Comparison of ENCODE assay signal across 14 mouse cellular contexts in the genomic region with DNA sequence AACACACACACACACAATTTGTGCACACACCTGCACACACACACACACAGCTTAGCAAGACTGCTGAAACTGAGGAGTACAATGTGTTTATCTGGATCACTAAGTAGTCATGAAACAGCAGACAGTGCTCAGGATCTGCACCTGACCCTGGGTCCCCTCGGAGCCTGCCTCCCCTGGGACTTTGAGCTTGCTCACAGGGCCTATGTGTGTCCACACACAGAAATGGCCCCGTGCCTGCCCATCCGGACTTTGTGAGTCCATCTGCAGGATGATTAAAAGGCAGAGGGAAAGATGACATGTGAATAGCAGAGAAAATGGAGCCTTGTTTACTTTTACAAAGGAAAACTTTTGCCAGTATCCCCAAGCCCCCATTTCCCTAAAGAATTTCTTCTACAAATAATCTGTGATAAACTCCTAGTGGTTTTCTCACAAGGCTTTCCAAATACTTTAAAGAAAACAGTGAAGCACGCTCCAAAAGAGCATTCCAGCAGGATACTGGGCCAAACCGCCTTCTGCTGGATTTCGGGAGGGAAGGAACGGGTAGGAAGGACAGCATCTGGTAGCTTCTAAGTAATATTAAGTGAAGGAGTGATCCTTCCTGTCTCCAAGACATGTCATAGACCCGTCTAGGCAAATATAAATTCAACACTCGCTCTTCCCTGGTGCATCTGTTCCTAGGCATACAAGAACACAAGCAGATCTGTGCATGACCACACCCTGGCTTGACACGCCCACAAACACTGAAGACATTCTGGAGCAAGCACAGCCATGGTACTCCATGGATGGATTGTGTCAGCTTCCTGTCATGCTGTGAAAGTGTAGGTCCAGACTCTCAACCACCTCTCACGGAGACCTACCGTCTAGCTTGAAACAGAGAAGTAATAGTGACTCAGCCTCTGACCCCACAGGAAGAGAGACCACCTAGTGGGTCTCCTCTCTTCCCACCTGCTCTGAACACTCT. TPM values are rescaled to one million over a fixed set of nuclear protein-coding genes. Genes with fewer than 3 reads are reported as not detected.
A peak's percentile ranks its signal among the peaks of the same experiment; 100 is the strongest.
DNase-seq lines count a peak whose midpoint lies in the region; ATAC-seq and TF ChIP-seq lines count a peak whose summit lies in the region.
"Had no signal": no experiment of that assay in that cellular context is flagged by ENCODE, and none has a peak within 500 bp of the region (broad histone marks: within the 10 kb centered on the region; RNA-seq: fewer than 3 reads in every experiment).

No protein-coding gene starts in this region.

- no peak for TF ChIP-seq POLR2A in lung, adult 2 months (IDR thresholded peaks at IDR 0.05; ENCODE audit: borderline replicate concordance, extremely low read depth, low read depth, low read length)

- peak; percentile 37; the same call in 1 of the 2 replicates for ATAC-seq in lung, postnatal 0 days
- ATAC-seq in stomach, postnatal 0 days (ENCODE audit: low FRiP score, low TSS enrichment), result peak; percentile 74; the same call in 1 of the 2 replicates
- ATAC-seq: inflammation-experienced regulatory T-cells, adult 6 months had no signal

- H3K9ac ChIP-seq in lung, postnatal 0 days (replicated peaks; ENCODE audit: low read depth), result no peak overlapping the region
- H3K9ac ChIP-seq in stomach, postnatal 0 days (ENCODE audit: low read length), result no peak overlapping the region
- H3K9ac ChIP-seq: limb, embryonic 13.5 days had no signal

- no peak overlapping the region for H3K4me2 ChIP-seq in lung, postnatal 0 days (replicated peaks; ENCODE audit: low read depth, low read length)
- no peak overlapping the region for H3K4me2 ChIP-seq in stomach, postnatal 0 days (replicated peaks; ENCODE audit: low read depth)
- H3K4me2 ChIP-seq: limb, embryonic 13.5 days had no signal

- peak; percentile 27 for DNase-seq in heart, postnatal 4 days
- DNase-seq in heart, embryonic 10.5 days (ENCODE audit: low spot score), result no peak
- DNase-seq in lung, postnatal 0 days (ENCODE audit: low spot score), result peak; percentile 30
- DNase-seq in lung, adult 2 months, result no peak
- peak; percentile 60 for DNase-seq in kidney, postnatal 14 days
- no peak for DNase-seq in stomach, postnatal 0 days (ENCODE audit: low spot score)
- no peak for DNase-seq in embryo, embryonic 10.5 days (ENCODE audit: low spot score)
- DNase-seq in layer of hippocampus, adult 2 months (ENCODE audit: low spot score in 2 of 2), result no peak
- DNase-seq: adrenal gland, postnatal 14 days; cerebellum, postnatal 10 days; right cerebral cortex, postnatal 25 days had no signal

- H3K9me3 ChIP-seq in heart, embryonic 10.5 days, result no peaks in the 10 kb centered on the region
- H3K9me3 ChIP-seq in lung, postnatal 0 days (ENCODE audit: low read length), result no peaks in the 10 kb centered on the region
- H3K9me3 ChIP-seq in stomach, postnatal 0 days (ENCODE audit: control insufficient read depth, low read length), result no peaks in the 10 kb centered on the region
- H3K9me3 ChIP-seq: limb, embryonic 13.5 days had no signal

- TF ChIP-seq EP300 in lung, postnatal 0 days (IDR thresholded peaks at IDR 0.05), result no peak
- no peak for TF ChIP-seq EP300 in stomach, postnatal 0 days (optimal IDR thresholded peaks at IDR 0.05)

- no peaks in the 10 kb centered on the region for H3K36me3 ChIP-seq in heart, embryonic 10.5 days
- no peaks in the 10 kb centered on the region for H3K36me3 ChIP-seq in lung, postnatal 0 days (ENCODE audit: insufficient read depth, low read length)
- H3K36me3 ChIP-seq in stomach, postnatal 0 days (ENCODE audit: control insufficient read depth, insufficient read depth, low read length), result no peaks in the 10 kb centered on the region
- H3K36me3 ChIP-seq: limb, embryonic 13.5 days had no signal

- no peaks in the 10 kb centered on the region for H3K4me1 ChIP-seq in heart, embryonic 10.5 days
- no peaks in the 10 kb centered on the region for H3K4me1 ChIP-seq in lung, postnatal 0 days (ENCODE audit: insufficient read depth, low read depth, low read length)
- peaks cover 2% of the 10 kb centered on the region for H3K4me1 ChIP-seq in lung, adult 2 months (ENCODE audit: control insufficient read depth, insufficient read depth, low read length)
- no peaks in the 10 kb centered on the region for H3K4me1 ChIP-seq in stomach, postnatal 0 days (replicated peaks; ENCODE audit: control insufficient read depth, insufficient read depth)
- H3K4me1 ChIP-seq: limb, embryonic 13.5 days; megakaryocyte, embryonic 14.5 days had no signal

- no peak for TF ChIP-seq CTCF in lung, postnatal 0 days (IDR thresholded peaks at IDR 0.05)
- TF ChIP-seq CTCF in lung, adult 2 months (IDR thresholded peaks at IDR 0.05; ENCODE audit: insufficient read depth, low read length), result no peak
- TF ChIP-seq CTCF in stomach, postnatal 0 days (IDR thresholded peaks at IDR 0.05; ENCODE audit: low read depth), result no peak
- no peak for TF ChIP-seq CTCF in layer of hippocampus, adult 2 months (conservative IDR thresholded peaks at IDR 0.05)

- peaks cover 11% of the 10 kb centered on the region for H3K27me3 ChIP-seq in heart, embryonic 10.5 days (ENCODE audit: insufficient read depth, poor library complexity, severe bottlenecking)
- H3K27me3 ChIP-seq in lung, postnatal 0 days (replicated peaks; ENCODE audit: insufficient read depth, low read length), result no peaks in the 10 kb centered on the region
- H3K27me3 ChIP-seq in stomach, postnatal 0 days (ENCODE audit: control insufficient read depth, insufficient read depth, low read length), result no peaks in the 10 kb centered on the region
- H3K27me3 ChIP-seq: limb, embryonic 13.5 days had no signal

- 82% methylated on average over 12 of the region's 12 CpGs for WGBS in heart, embryonic 10.5 days
- WGBS in lung, postnatal 0 days, result 43% methylated on average over 12 of the region's 12 CpGs
- 48% methylated on average over 12 of the region's 12 CpGs for WGBS in lung, adult 2 months
- 38% methylated on average over 12 of the region's 12 CpGs for WGBS in stomach, postnatal 0 days

- no peak overlapping the region for H3K4me3 ChIP-seq in heart, embryonic 10.5 days
- no peak overlapping the region for H3K4me3 ChIP-seq in lung, postnatal 0 days (ENCODE audit: low read depth, low read length)
- H3K4me3 ChIP-seq in lung, adult 2 months (replicated peaks; ENCODE audit: extremely low read depth, low read depth, low read length), result no peak overlapping the region
- H3K4me3 ChIP-seq in stomach, postnatal 0 days (ENCODE audit: low read depth, low read length), result no peak overlapping the region
- H3K4me3 ChIP-seq in layer of hippocampus, adult 2 months, result no peak overlapping the region
- H3K4me3 ChIP-seq: limb, embryonic 13.5 days; megakaryocyte, embryonic 14.5 days had no signal

- no peak overlapping the region for H3K27ac ChIP-seq in heart, embryonic 10.5 days
- H3K27ac ChIP-seq in lung, postnatal 0 days (ENCODE audit: low read length), result no peak overlapping the region
- H3K27ac ChIP-seq in stomach, postnatal 0 days (replicated peaks), result peak overlapping the region; percentile 67
- no peak overlapping the region for H3K27ac ChIP-seq in layer of hippocampus, adult 2 months
- H3K27ac ChIP-seq: limb, embryonic 13.5 days had no signal

RNA-seq across cellular contexts. Expression of a gene that starts 52.1 kb away (rescaled TPM):
- 10 to 100 TPM; 35.4 to 37.0 TPM for total RNA-seq in heart, postnatal 4 days (2021)
- 58.5 and 73.6 TPM in 2 replicates for polyA plus RNA-seq in heart, embryonic 10.5 days (2016; fragmentation: Nextera tagmentation; extraction: Ambion mirVana)
- 80.9 and 81.9 TPM in 2 replicates for polyA plus RNA-seq in lung, postnatal 0 days (2015; fragmentation: Nextera tagmentation; extraction: Ambion mirVana)
- polyA plus RNA-seq in lung, adult 2 months (2012; rRNA removed), result 27.7 and 30.6 TPM in 2 replicates
- polyA plus RNA-seq in stomach, postnatal 0 days (2015; fragmentation: Nextera tagmentation; extraction: Ambion mirVana), result 59.2 and 60.3 TPM in 2 replicates
- total RNA-seq in layer of hippocampus, adult 2 months (2021), result 10 to 100 TPM; 46.5 to 52.6 TPM

Comparison
In these comparisons a context has a peak if more than half of its experiments do, and no peak if none do; other contexts are left out.
1. DNase-seq: peak in heart, postnatal 4 days (single experiment), lung, postnatal 0 days (single experiment) and kidney, postnatal 14 days (single experiment); none in heart, embryonic 10.5 days (single experiment), lung, adult 2 months (single experiment), stomach, postnatal 0 days (single experiment), embryo, embryonic 10.5 days (single experiment) and layer of hippocampus, adult 2 months (0 of 2).